Mouse (Mus musculus): Measurements from ENCODE around the gene Sf3b4. TPM values are rescaled to one million over a fixed set of nuclear protein-coding genes. Genes with fewer than 3 reads are reported as not detected.

Gene Sf3b4
- 10 to 100 TPM; 39.0 to 40.5 TPM for total RNA-seq (2023)

DNA sequence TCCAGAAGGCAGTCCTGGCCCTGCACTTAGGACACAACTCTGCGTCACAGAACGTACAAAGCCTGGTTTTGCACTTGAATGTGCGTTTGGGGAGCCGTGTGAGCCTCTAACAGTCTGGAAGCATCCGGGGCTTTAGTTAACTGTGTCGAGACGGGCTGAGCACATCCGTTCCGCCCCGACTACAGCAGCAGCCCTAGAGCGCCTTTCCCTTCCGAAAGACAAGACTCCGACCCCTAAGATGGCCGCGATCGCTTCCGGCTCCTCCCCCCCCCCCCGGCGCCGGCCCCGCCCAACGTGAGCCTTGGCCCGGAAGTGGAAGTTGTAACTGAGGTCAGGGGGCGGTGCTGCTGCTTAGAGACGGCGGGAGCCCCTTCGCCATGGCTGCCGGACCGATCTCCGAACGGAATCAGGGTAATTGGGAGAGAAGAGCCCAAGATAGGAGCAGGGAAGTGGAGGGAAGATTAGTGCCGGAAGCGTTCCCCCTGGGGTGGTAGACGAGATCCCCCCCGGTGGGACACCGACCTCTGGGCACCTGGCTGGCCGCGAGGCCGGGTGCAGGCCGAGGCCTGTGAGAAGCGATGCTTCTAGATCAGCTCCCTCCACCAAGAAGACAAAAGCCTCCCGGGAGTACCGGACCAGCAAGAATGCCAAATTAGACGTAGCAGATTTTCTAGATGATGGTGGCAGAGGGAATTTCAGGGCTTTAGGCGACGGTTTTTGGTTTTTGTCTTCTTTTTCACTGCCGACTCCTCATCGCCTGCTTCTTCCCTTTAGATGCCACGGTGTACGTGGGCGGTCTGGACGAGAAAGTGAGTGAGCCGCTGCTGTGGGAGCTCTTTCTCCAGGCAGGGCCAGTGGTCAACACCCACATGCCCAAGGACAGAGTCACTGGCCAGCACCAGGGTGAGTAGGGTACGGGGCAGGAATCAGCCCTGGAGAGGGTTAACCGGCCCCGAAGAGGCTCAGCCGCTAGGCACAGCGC lies at the start of gene Sf3b4:
Gene Sf3b4 (plus strand): TSS at position 136 of the 982 bp plus-strand sequence.

DNA sequence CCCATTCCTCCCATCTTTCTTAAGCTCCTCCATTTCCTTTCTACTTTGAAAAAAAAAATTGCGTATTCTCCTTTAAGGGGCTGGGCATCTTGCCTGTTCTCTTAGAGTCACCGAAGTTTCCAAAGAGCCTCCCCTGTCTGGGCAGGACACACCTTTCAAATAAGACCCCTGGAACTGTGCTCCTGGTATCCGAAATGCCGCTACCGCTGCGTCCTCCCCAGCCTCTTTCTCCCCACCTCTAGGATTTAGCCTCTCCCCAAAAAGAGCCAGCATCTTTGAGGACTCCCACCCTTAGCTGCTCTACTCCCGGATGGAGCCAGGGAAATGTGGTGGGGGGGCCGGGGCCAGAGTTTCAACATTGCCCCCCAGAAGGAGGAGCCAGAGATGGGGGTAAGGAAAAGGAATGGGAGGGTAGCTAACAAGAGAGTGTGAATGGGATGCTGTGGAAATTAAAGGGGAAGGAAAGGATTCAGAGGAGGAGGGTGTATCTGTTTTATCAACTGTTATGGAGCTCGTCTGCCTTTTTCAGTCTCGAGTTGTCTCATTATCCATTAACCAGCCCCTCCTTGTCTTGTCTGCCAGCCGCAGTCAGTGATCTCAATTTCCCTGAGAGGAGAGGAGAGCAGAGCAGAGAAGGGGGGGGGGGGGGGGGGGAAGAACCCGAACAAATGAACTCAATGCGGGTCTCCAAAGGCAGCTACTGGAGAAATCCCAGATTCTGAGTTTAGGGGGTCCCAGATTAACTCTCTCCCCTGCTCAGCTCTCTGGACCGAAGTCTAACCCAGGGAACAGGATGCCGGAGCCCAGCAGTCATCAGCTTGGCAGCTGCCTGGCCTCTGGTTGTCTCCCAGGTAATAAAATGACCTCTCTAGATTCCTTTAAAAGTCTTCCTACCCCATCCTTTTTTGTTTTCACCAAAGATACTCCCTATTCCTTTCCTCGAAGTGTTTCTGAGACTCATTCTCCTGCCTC lies 10.0 kb upstream of the Sf3b4 start, which contains the start of gene Mtmr11:
Gene Mtmr11 (plus strand): TSS at position 136 of the 972 bp plus-strand sequence.

DNA sequence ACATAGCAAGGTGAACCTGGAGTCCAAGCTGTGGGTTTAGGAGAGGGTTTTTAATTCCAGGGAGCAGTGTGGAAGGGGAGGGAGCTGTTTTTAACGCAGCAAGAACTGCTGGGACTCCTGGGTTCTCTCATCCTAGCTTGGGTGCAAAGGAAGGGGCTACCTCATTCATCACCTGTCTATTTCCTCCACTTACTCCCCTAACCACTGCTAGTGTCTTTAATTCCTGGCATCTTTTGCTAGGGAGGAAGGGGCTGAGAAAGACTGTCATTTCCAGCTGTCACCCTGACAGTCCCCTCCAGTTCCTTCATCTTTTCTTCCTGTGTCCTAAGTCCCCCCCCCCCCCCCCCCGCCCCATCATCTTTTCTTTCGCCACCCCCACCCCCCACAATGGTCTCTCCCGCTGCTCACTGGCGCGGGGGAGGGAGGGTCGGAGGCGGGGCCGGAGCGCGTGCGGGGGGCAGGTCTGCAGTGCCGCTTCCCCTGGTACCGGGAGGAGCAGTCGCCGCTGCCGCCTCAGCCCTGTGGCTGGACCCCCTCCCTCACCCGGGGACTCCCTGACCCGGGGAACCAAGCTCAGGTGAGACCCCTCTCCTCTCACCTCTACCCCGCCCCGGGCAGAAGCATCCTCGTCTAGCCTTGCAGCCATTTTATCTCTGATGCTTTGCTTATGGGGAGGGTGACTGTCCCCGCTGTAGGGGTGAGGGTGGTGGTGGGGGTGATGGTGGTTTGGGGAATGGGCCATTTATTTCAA lies 8.8 kb downstream of the Sf3b4 start, which contains the start of gene Sv2a:
Gene Sv2a (plus strand): TSS at position 425 of the 751 bp plus-strand sequence.

GRCm38 (mm10) chr3:96219661-96220130 lies 47.6 kb downstream of the Sf3b4 start, which contains the start of the genes Bola1 and Hist2h2ab:
Gene Bola1, minus strand, starts transcription at chr3:96219709.
Gene Hist2h2ab, plus strand, starts transcription at chr3:96219865.

GRCm38 (mm10) chr3:96220765-96221639 lies 48.9 kb downstream of the Sf3b4 start, which contains the start of the genes Hist2h2ac and Hist2h2be:
Gene Hist2h2ac, minus strand, starts transcription at chr3:96220880.
Gene Hist2h2be, plus strand, starts transcription at chr3:96221119.

Other genes with a start within 250 kb of the Sf3b4 start
- gene Anp32e, start 243.1 kb upstream of the Sf3b4 start, total RNA-seq (2023), result 100 to 1,000 TPM in 1 of 2 experiments, 10 to 100 TPM in 1; 93.6 to 104 TPM
- gene Plekho1, start 176.3 kb upstream of the Sf3b4 start, total RNA-seq (2023), result 10 to 100 TPM; 51.4 to 57.8 TPM
- 10 to 100 TPM; 13.5 to 17.9 TPM for gene Vps45, start 113.9 kb upstream of the Sf3b4 start, total RNA-seq (2023)
- 10 to 100 TPM; 15.9 to 17.8 TPM for gene Otud7b, start 67.8 kb upstream of the Sf3b4 start, total RNA-seq (2023)
- gene Mtmr11, start 10.3 kb upstream of the Sf3b4 start, total RNA-seq (2023), result not detected
- under 1 TPM; 0.42 to 0.75 TPM for gene Sv2a, start 8.8 kb downstream of the Sf3b4 start, total RNA-seq (2023)
- 10 to 100 TPM in 1 of 2 experiments, 1 to 10 TPM in 1; 5.7 to 11.1 TPM for gene Bola1, start 47.4 kb downstream of the Sf3b4 start, total RNA-seq (2023)
- 10 to 100 TPM; 20.9 to 23.1 TPM for gene Hist2h2ab, start 47.5 kb downstream of the Sf3b4 start, total RNA-seq (2023)
- gene Hist2h2ac, start 48.5 kb downstream of the Sf3b4 start, total RNA-seq (2023), result 100 to 1,000 TPM; 424 to 490 TPM
- 1 to 10 TPM; 3.7 to 6.5 TPM for gene Hist2h2be, start 48.8 kb downstream of the Sf3b4 start, total RNA-seq (2023)
- gene Hist2h3c2, start 66.8 kb downstream of the Sf3b4 start, total RNA-seq (2023), result 100 to 1,000 TPM; 496 to 503 TPM
- gene Hist2h2aa2, start 67.9 kb downstream of the Sf3b4 start, total RNA-seq (2023), result 1,000 to 10,000 TPM; 3,196 to 3,522 TPM
- 10 to 100 TPM in 1 of 2 experiments, 1 to 10 TPM in 1; 6.3 to 13.0 TPM for gene Hist2h2aa1, start 73.2 kb downstream of the Sf3b4 start, total RNA-seq (2023)
- not detected for gene Hist2h3c1, start 74.4 kb downstream of the Sf3b4 start, total RNA-seq (2023)
- gene Hist2h4, start 91.0 kb downstream of the Sf3b4 start, total RNA-seq (2023), result 100 to 1,000 TPM; 251 to 296 TPM
- 1,000 to 10,000 TPM; 2,401 to 2,465 TPM for gene Hist2h3b, start 96.3 kb downstream of the Sf3b4 start, total RNA-seq (2023)
- 1,000 to 10,000 TPM; 1,933 to 2,040 TPM for gene Hist2h2bb, start 97.4 kb downstream of the Sf3b4 start, total RNA-seq (2023)
- 1 to 10 TPM; 3.4 to 4.2 TPM for gene Fcgr1, start 121.6 kb downstream of the Sf3b4 start, total RNA-seq (2023)